Mouse (Mus musculus) stomach, postnatal 0 days (tissue): Measurements from ENCODE around the gene Retnlg. TPM values are rescaled to one million over a fixed set of nuclear protein-coding genes. Genes with fewer than 3 reads are reported as not detected.

Source experiments
- ATAC-seq: fragments of 200-750 bp; cut with Nextera tagmentation; 2 replicates; pipeline ENCODE4 v1.8.0; 2017; ENCODE audit not compliant: low FRiP score, low TSS enrichment
- DNase-seq: peaks from one replicate; pipeline ENCODE4 v3.0.0-alpha.2; 2016; ENCODE audit warnings: low spot score
- H3K27ac ChIP-seq: fragments of 300-500 bp; sonication (generic); replicated peaks from 2 replicates; pipeline ENCODE4 v1.5.1; 2014; ENCODE audit warnings: mild to moderate bottlenecking, control low read depth
- H3K27me3 ChIP-seq: fragments of 300-500 bp; sonication (generic); 2 replicates; pipeline ENCODE4 v1.6.1; 2014; ENCODE audit warnings: low read length; ENCODE audit not compliant: control insufficient read depth, insufficient read depth
- H3K36me3 ChIP-seq: fragments of 300-500 bp; sonication (generic); 2 replicates; pipeline ENCODE4 v1.6.1; 2014; ENCODE audit warnings: low read length, mixed read lengths; ENCODE audit not compliant: control insufficient read depth, insufficient read depth
- H3K4me1 ChIP-seq: fragments of 300-500 bp; sonication (generic); replicated peaks from 2 replicates; pipeline ENCODE4 v1.6.1; 2014; ENCODE audit warnings: antibody characterized with exemption; ENCODE audit not compliant: control insufficient read depth, insufficient read depth
- H3K4me2 ChIP-seq: fragments of 300-500 bp; sonication (generic); replicated peaks from 2 replicates; pipeline ENCODE4 v1.6.1; 2014; ENCODE audit warnings: low read depth, mild to moderate bottlenecking, control low read depth, moderate library complexity
- H3K4me3 ChIP-seq: fragments of 300-500 bp; sonication (generic); 2 replicates; pipeline ENCODE4 v1.5.1; 2014; ENCODE audit warnings: low read depth, low read length, control low read depth
- H3K9ac ChIP-seq: fragments of 300-500 bp; sonication (generic); 2 replicates; pipeline ENCODE4 v1.6.1; 2014; ENCODE audit warnings: mild to moderate bottlenecking, low read length, control low read depth, mixed read lengths
- H3K9me3 ChIP-seq: fragments of 300-500 bp; sonication (generic); 2 replicates; pipeline ENCODE4 v1.6.1; 2016; ENCODE audit warnings: low read length; ENCODE audit not compliant: control insufficient read depth
- CTCF ChIP-seq: IDR thresholded peaks from 2 replicates; pipeline ENCODE4 v1.5.1; 2016; ENCODE audit warnings: antibody characterized with exemption, low read depth, mild to moderate bottlenecking, moderate library complexity
- EP300 ChIP-seq: optimal IDR thresholded peaks from 2 replicates; pipeline ENCODE3; 2016; ENCODE audit warnings: antibody characterized with exemption
- WGBS: fragments of 180-500 bp; shearing (Covaris S2); extraction: QIAGEN DNeasy Blood & Tissue Kit; methylation state at CpG from one replicate; pipeline ENCODE4 v1.1.7; 2014; 5-methylcytosine and 5-hydroxymethylcytosine counted together
- polyA plus RNA-seq: library from polyadenylated mRNA; unstranded; fragments of >200 nt; fragmentation: Nextera tagmentation; extraction: Ambion mirVana; gene quantifications from 2 replicates; pipeline ENCODE4 v1.2.1, GENCODE M21; 2015

The Retnlg gene
- polyA plus RNA-seq, 1 experiment from 2014 or later, result 1.3 TPM

DNA sequence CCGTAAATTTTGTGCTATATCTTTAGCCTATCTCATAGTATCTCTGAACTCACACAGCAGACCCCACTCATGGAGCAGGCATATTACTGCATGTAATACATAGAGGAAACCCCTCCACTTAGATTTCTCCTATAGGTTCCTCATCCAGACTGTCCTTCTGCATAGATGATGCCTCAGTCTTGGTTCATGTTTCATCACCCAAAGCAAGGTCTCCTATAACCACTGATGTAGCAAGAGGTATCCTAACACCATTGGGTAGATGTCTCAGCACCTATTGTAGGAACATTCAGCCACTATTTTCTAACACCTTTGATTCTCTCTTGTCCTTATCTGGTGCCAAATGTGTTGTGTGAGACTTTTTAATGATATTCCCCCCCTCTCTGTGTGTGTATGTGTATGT lies 667 bp upstream of the Retnlg start:
- no peak overlapping the region for H3K4me3 ChIP-seq
- 88% methylated on average over 1 of the region's 1 CpGs for WGBS

GRCm38 (mm10) chr16:48890733-48891132 lies 18.3 kb downstream of the Retnlg start:
- no peak for ATAC-seq

More for the DNA sequence above, 667 bp upstream of the Retnlg start:
- H3K4me1 ChIP-seq, result no peaks in the 10 kb centered on the region
- no peak overlapping the region for H3K9ac ChIP-seq
- no peak overlapping the region for H3K27ac ChIP-seq
- ATAC-seq, result no peak
- TF ChIP-seq EP300, result no peak
- no peak for TF ChIP-seq CTCF
- H3K36me3 ChIP-seq, result no peaks in the 10 kb centered on the region
- no peak overlapping the region for H3K4me2 ChIP-seq
- no peaks in the 10 kb centered on the region for H3K9me3 ChIP-seq
- no peak for DNase-seq
- no peaks in the 10 kb centered on the region for H3K27me3 ChIP-seq

GRCm38 (mm10) chr16:48899868-48900267 lies 27.4 kb downstream of the Retnlg start:
- Histone ChIP-seq H3K4me2 (no peak overlapping the region), H3K9ac (no peak overlapping the region), H3K4me1 (no peaks in the 10 kb centered on the region), H3K36me3 (no peaks in the 10 kb centered on the region), H3K9me3 (no peaks in the 10 kb centered on the region), H3K27me3 (no peaks in the 10 kb centered on the region), H3K27ac (no peak overlapping the region), H3K4me3 (no peak overlapping the region)
- TF ChIP-seq EP300 (no peak), CTCF (no peak)
- DNase-seq, result no peak
- 74% methylated on average over 1 of the region's 1 CpGs for whole genome bisulfite sequencing
- no peak for ATAC-seq

More at GRCm38 (mm10) chr16:48890733-48891132, 18.3 kb downstream of the Retnlg start:
- DNase-seq, result no peak
- H3K36me3 ChIP-seq, result no peaks in the 10 kb centered on the region
- H3K9me3 ChIP-seq, result no peaks in the 10 kb centered on the region
- H3K9ac ChIP-seq, result no peak overlapping the region
- H3K4me3 ChIP-seq, result no peak overlapping the region
- H3K4me2 ChIP-seq, result no peak overlapping the region
- no peaks in the 10 kb centered on the region for H3K4me1 ChIP-seq
- no peak for TF ChIP-seq CTCF
- TF ChIP-seq EP300, result no peak
- H3K27ac ChIP-seq, result no peak overlapping the region
- no peaks in the 10 kb centered on the region for H3K27me3 ChIP-seq
- WGBS, result 23% methylated on average over 2 of the region's 2 CpGs

GRCm38 (mm10) chr16:48911184-48911583 lies 38.8 kb downstream of the Retnlg start:
- ATAC-seq, result no peak

GRCm38 (mm10) chr16:48913206-48913605 lies 40.8 kb downstream of the Retnlg start:
- Histone ChIP-seq H3K27me3 (no peaks in the 10 kb centered on the region), H3K4me1 (no peaks in the 10 kb centered on the region), H3K4me3 (no peak overlapping the region), H3K27ac (no peak overlapping the region), H3K4me2 (no peak overlapping the region), H3K9ac (no peak overlapping the region), H3K9me3 (no peaks in the 10 kb centered on the region), H3K36me3 (no peaks in the 10 kb centered on the region)
- ATAC-seq (no peak), DNase-seq (no peak)
- 91% methylated on average over 3 of the region's 3 CpGs for WGBS
- TF ChIP-seq CTCF, result no peak
- TF ChIP-seq EP300, result no peak

More at GRCm38 (mm10) chr16:48911184-48911583, 38.8 kb downstream of the Retnlg start:
- DNase-seq, result no peak
- Histone ChIP-seq H3K9me3 (no peaks in the 10 kb centered on the region), H3K36me3 (no peaks in the 10 kb centered on the region), H3K27me3 (no peaks in the 10 kb centered on the region), H3K27ac (no peak overlapping the region), H3K4me1 (no peaks in the 10 kb centered on the region), H3K9ac (no peak overlapping the region), H3K4me2 (no peak overlapping the region), H3K4me3 (no peak overlapping the region)
- TF ChIP-seq EP300 (no peak), CTCF (no peak)
- WGBS, result 100% methylated on average over 1 of the region's 1 CpGs

DNA sequence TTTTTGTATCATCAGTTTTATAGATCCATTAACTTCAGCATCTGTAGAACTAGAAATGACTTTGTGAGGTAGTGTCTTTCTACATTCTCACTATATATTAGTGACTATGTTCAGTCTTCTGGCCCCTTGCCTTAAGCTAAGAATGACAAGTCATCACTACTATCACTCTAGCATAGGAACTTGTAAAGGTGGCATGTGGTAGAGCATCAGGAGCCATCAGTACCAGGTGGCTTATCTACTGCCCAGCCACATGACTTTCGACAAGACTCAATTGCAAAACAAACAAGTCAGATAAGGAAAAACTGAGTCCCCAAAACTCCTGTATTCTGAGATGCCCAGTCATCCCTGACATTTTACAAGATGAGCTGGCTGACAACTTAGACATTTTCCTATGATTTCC lies 51.3 kb downstream of the Retnlg start:
- no peaks in the 10 kb centered on the region for H3K9me3 ChIP-seq
- no peak overlapping the region for H3K27ac ChIP-seq
- DNase-seq, result no peak
- ATAC-seq, result no peak
- peaks cover 12% of the 10 kb centered on the region; the same call in 1 of the 2 replicates for H3K36me3 ChIP-seq
- no peak overlapping the region for H3K4me3 ChIP-seq
- no peak overlapping the region for H3K4me2 ChIP-seq
- WGBS, result 60% methylated on average over 1 of the region's 1 CpGs
- no peaks in the 10 kb centered on the region for H3K27me3 ChIP-seq
- H3K4me1 ChIP-seq, result no peaks in the 10 kb centered on the region
- no peak for TF ChIP-seq EP300
- no peak for TF ChIP-seq CTCF
- H3K9ac ChIP-seq, result no peak overlapping the region

Other genes with a start within 250 kb of the Retnlg start
- 0.06 TPM in 1 of 2 replicates, not detected in the other for gene Trat1, start 100.6 kb upstream of the Retnlg start, polyA plus RNA-seq
- gene Retnlb, start 55.8 kb upstream of the Retnlg start, polyA plus RNA-seq, result not detected in 2 replicates
- gene Retnla, start 30.1 kb upstream of the Retnlg start, polyA plus RNA-seq, result not detected in 2 replicates
- gene Dzip3, start 121.5 kb downstream of the Retnlg start, polyA plus RNA-seq, result 4.2 and 4.4 TPM in 2 replicates
- gene Cip2a, start 121.6 kb downstream of the Retnlg start, polyA plus RNA-seq, result 4.8 and 5.5 TPM in 2 replicates
- not detected in 2 replicates for gene Myh15, start 184.9 kb downstream of the Retnlg start, polyA plus RNA-seq